Mouse (Mus musculus) fat pad, adult 2 months (tissue): ENCODE results near the gene Dusp11.
"Not testable (repeated sequence)": the region's sequence is repeated elsewhere in the genome, so short reads cannot be mapped to it uniquely, and the experiment has no call there.

Experiments used
- DNase-seq: peaks from one replicate; pipeline ENCODE4 v3.0.0-alpha.2; 2011; ENCODE audit warnings: low read depth, low spot score; ENCODE audit errors: extremely low read depth

The Dusp11 gene

DNA sequence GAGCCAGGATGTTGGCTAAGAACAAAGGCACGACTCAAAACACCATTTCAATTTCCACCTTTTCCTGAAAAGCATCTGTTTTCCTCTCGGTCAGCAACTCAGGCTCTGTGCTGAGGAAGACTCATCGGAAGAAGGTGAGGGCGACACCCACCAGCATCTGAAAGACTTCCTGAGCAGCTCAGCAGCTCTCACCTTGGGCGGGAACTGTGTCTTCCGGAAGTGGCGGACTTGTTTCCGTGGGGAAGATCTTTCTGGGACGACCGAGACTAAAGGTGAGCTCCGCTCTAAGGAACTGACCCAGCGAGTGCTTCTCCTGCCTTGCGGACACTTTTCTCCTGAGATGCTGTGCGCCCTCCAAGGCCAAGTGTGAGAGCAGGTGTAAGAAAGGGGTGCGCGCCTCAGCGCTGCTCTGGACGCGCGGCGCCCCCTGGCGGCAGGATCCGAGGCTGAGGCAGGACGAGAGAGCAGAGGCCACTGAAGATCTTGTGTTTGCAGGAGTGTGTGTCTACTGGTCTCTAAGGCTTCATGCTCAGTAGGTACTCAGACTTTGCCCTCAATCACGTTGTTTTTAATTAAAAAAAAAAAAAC is 66.3 kb downstream of the Dusp11 start:
- not testable (repeated sequence) for DNase-seq
